Mouse (Mus musculus) E14TG2a.4 (cell line): ENCODE data around the gene Gm39653.

Source experiments
- H3K27me3 ChIP-seq: 2 replicates; pipeline ENCODE4 v1.6.1; 2014; ENCODE audit warnings: low read length, control low read depth; ENCODE audit not compliant: insufficient read depth
- H3K36me3 ChIP-seq: 2 replicates; pipeline ENCODE4 v1.6.1; 2014; ENCODE audit warnings: low read length, control low read depth; ENCODE audit not compliant: insufficient read depth
- H3K4me1 ChIP-seq: replicated peaks from 2 replicates; pipeline ENCODE4 v1.6.1; 2014; ENCODE audit warnings: low read depth, low read length, control low read depth
- H3K4me3 ChIP-seq: replicated peaks from 2 replicates; pipeline ENCODE4 v1.5.1; 2014; ENCODE audit warnings: mild to moderate bottlenecking, low read length
- H3K9me3 ChIP-seq: 2 replicates; pipeline ENCODE4 v1.6.1; 2014; ENCODE audit warnings: low read length, control low read depth
- CTCF ChIP-seq: conservative IDR thresholded peaks from 2 replicates; pipeline ENCODE4 v1.5.1; 2014; ENCODE audit warnings: low read length
- NANOG ChIP-seq: IDR thresholded peaks from 2 replicates; pipeline ENCODE4 v1.6.1; 2014; ENCODE audit warnings: borderline replicate concordance, low read length, mixed read lengths
- POU5F1 ChIP-seq: IDR thresholded peaks from 2 replicates; pipeline ENCODE4 v1.6.1; 2014; ENCODE audit warnings: low read length, borderline replicate concordance

Gene Gm39653

DNA sequence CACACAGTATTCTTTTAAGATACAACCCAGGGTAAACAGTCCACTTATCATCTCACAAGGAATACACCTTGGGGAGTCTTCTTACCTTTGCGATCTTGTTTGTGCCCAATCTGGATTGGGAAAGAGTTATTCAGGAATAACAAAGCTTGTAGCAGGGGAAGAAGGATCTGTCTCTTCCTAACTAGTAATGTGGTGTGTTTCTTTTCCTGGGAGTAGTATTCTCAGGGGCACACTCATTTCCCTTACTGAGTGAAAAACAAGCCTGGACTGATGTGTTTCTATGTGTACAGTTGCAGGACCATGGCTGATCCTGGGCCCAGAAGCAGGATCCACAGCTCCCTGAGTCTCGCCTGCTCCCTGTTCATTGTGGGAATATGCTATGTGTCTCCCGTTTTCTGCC is at the start of gene Gm39653:
TSS of gene Gm39653 (plus strand) at position 301 of the 400 bp plus-strand sequence.
- no peak for TF ChIP-seq NANOG
- TF ChIP-seq CTCF, result no peak
- TF ChIP-seq POU5F1, result no peak
- peaks cover 4% of the 10 kb centered on the region for H3K4me1 ChIP-seq
- H3K36me3 ChIP-seq, result no peaks in the 10 kb centered on the region
- peaks cover 52% of the 10 kb centered on the region for H3K27me3 ChIP-seq
- no peaks in the 10 kb centered on the region for H3K9me3 ChIP-seq
- no peak within 1 kb of the TSS for H3K4me3 ChIP-seq

DNA sequence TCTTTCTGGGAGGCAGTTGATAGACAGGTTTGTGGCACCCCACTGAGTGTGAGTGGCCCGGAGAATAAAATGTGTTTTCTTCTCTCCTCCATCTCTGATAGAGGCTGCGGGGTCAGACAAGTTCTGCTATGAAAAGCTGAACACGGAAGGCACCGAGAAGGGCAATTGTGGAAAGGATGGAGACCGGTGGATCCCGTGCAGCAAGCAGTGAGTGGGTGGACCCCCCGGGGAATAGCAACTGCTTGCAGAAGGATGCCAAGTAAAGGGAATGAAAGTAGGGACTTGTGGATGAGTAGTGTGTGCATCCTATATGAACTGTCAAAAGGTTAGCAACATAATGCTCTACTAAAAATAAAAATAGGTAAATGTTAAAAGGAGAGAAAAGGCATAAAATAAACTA is 49.3 kb upstream of the Gm39653 start:
- H3K4me1 ChIP-seq, result peaks cover 22% of the 10 kb centered on the region
- TF ChIP-seq POU5F1 (no peak), NANOG (no peak)
- H3K4me3 ChIP-seq, result no peak overlapping the region
- no peaks in the 10 kb centered on the region for H3K9me3 ChIP-seq
- H3K36me3 ChIP-seq, result peaks cover 99% of the 10 kb centered on the region
- H3K27me3 ChIP-seq, result no peaks in the 10 kb centered on the region

DNA sequence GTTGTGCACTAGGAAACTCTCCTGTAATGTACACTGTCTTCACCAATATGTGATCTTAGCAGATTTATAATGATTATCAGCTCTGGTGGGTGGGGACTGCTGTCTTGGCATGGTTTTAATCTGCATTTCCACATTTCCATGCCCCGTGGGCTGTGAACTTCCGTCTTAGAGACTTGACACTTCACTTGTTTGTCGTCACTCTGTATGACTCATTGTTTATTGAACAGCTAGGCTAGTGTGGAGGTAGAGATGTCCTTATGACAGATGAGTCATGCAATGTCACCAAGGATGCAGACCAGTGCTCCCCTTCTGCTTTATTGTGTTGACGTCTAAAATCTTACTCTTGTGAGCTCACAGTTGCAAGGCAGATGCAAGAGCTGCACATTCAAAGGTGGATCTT is 48.7 kb upstream of the Gm39653 start:
- no peaks in the 10 kb centered on the region for H3K9me3 ChIP-seq
- TF ChIP-seq CTCF (no peak), POU5F1 (no peak), NANOG (no peak)

DNA sequence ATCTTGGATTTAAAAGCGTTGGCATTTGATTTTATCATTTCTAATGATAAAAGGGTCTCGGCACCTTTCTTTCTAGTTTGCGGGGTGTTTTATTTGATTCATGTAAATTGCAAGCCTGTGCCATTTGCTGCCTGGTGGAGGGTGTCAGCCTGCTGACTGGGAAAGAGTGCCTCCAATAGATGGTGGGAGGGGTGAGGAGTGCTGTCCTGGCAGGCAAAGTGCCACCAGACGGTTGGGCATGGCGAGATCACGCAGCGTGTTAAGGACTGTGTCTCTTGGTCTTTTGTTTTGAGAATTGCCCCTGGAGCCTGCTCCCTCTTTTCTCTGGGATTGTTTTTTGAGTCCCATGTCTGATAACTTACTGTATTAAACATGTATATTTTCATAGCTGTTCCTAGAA is 43.5 kb upstream of the Gm39653 start:
- H3K4me3 ChIP-seq, result no peak overlapping the region
- peaks cover 98% of the 10 kb centered on the region for H3K36me3 ChIP-seq
- H3K4me1 ChIP-seq, result no peaks in the 10 kb centered on the region
- H3K9me3 ChIP-seq, result no peaks in the 10 kb centered on the region
- TF ChIP-seq NANOG (no peak), POU5F1 (no peak), CTCF (no peak)
- no peaks in the 10 kb centered on the region for H3K27me3 ChIP-seq

More for the DNA sequence above, 48.7 kb upstream of the Gm39653 start:
- Histone ChIP-seq H3K27me3 (no peaks in the 10 kb centered on the region), H3K4me3 (no peak overlapping the region), H3K36me3 (peaks cover 99% of the 10 kb centered on the region), H3K4me1 (peaks cover 22% of the 10 kb centered on the region)

DNA sequence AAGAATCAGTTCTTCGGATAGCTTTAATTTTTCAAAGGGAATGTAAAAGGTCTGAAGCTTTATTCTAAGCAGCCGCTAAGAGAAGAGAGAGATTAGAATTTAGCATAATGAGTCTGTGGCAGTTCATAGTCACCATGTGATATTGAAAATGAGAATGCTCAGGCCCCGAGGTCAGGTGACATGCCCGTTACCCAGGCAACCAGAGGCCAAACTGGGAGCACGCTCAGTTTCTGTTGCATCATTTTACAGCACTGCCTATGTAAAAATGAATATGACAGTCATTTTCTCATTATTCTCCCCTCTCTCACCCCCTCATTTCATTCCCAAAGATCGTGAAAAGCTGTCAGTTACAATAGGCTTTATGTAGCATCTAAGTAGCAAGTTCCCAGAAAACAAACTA is 42.3 kb upstream of the Gm39653 start:
- TF ChIP-seq CTCF (no peak), NANOG (no peak), POU5F1 (no peak)
- Histone ChIP-seq H3K36me3 (peaks cover 98% of the 10 kb centered on the region), H3K27me3 (no peaks in the 10 kb centered on the region), H3K4me3 (no peak overlapping the region), H3K4me1 (no peaks in the 10 kb centered on the region), H3K9me3 (no peaks in the 10 kb centered on the region)

DNA sequence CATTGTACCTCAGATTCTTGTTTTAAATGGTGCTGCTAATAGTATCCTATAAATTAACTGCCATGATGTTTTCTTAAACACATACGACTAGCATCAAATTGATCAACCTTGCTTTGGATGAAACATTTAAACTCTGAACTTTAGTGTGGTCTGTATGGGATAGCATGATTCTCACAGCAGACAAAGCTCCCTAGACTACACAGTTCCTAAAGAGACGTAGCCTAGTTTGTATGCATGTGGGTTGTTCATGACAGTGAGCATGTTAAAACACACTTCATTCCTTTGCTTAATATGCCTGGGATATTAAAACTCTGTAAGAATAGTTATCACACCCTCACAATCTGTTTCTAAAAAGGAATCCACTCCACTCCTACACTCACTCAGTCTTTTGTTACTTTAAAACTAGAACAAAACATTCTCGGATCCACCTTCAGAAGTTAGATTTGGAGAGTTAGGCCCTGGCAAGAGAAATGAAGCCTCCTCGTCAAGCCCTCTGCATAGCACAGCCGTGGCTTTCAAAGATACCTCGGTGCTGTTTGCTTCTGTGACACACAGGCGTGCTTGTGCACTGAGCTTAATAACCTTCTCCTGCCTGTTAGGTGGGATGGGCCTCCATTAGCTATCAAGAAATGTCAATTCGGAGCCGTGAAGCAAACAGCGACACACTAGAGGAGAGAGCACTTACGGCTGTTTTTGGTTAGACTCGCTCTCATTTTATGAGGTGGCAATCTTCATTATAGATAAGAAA is 41.7 kb upstream of the Gm39653 start:
- Histone ChIP-seq H3K4me3 (no peak overlapping the region), H3K4me1 (no peaks in the 10 kb centered on the region), H3K36me3 (peaks cover 98% of the 10 kb centered on the region), H3K27me3 (no peaks in the 10 kb centered on the region), H3K9me3 (no peaks in the 10 kb centered on the region)
- no peak for TF ChIP-seq NANOG
- no peak for TF ChIP-seq POU5F1
- no peak for TF ChIP-seq CTCF

DNA sequence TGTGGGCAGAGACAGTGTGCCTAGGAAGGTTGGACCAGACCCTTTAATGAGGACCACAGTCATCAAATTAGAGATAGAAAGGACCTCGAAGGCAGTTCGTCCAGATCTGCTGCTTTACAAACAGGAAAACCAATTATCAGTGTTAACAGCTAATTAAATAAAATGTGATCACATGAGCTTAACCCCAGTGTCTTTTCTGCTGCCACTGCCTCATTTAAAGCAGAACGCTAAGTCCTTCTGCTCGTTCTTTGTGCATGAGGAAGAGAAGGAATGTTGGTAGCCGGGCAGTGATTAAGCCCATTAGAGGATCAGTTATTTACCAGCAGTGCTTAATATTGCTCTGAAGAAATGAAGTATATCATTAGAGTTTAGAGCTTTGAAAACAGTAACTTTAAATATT is 39.0 kb upstream of the Gm39653 start:
- Histone ChIP-seq H3K4me1 (no peaks in the 10 kb centered on the region), H3K36me3 (peaks cover 98% of the 10 kb centered on the region), H3K27me3 (no peaks in the 10 kb centered on the region), H3K4me3 (no peak overlapping the region), H3K9me3 (no peaks in the 10 kb centered on the region)
- no peak for TF ChIP-seq POU5F1
- no peak for TF ChIP-seq NANOG
- no peak for TF ChIP-seq CTCF

DNA sequence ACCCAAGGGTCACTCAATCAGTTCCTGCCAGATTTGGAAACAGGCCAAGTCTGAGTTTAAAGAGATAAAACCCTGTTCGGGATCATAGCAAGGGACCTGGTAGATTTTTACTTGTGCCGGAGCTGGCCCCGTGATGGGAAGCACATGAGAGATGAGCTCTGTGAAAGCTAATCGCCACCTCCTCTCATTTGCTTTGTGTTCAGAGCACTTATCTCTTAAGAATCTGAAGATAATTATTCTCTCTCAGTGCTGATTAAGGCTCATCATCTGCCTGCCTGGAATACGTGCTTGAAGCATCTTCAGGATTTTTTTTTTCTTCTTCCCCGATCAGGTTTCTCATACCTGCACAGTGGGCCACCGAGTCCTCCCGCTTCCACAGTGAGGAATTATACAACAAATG is 36.6 kb upstream of the Gm39653 start:
- no peak for TF ChIP-seq CTCF
- no peak for TF ChIP-seq NANOG
- no peak for TF ChIP-seq POU5F1
- Histone ChIP-seq H3K27me3 (no peaks in the 10 kb centered on the region), H3K9me3 (no peaks in the 10 kb centered on the region)

DNA sequence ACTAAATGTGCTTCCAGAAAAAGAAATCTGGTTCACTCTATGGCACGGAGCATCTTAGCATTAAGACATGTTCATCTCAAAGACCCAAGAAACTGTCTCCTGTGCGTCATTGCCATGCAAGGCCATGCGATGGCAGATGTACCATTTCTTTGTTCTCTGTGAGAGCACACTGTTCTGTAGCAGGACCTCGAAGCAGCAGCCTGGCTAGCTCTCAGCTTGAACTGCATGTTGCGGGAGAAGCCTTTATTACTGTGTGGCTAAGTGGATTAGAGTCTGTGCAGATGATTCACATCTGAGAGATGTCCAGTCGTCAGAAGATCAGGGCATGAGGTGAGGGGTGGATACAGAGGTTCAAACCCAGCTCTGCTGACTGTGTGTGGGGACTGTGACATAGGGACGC is 28.9 kb upstream of the Gm39653 start:
- Histone ChIP-seq H3K4me1 (no peaks in the 10 kb centered on the region), H3K9me3 (no peaks in the 10 kb centered on the region), H3K4me3 (no peak overlapping the region), H3K36me3 (peaks cover 93% of the 10 kb centered on the region), H3K27me3 (no peaks in the 10 kb centered on the region)
- TF ChIP-seq CTCF (no peak), POU5F1 (no peak)

More for the DNA sequence above, 36.6 kb upstream of the Gm39653 start:
- Histone ChIP-seq H3K4me3 (no peak overlapping the region), H3K4me1 (no peaks in the 10 kb centered on the region), H3K36me3 (peaks cover 97% of the 10 kb centered on the region)
